Mouse (Mus musculus): ENCODE results near the gene Abcg1.

The Abcg1 gene

DNA sequence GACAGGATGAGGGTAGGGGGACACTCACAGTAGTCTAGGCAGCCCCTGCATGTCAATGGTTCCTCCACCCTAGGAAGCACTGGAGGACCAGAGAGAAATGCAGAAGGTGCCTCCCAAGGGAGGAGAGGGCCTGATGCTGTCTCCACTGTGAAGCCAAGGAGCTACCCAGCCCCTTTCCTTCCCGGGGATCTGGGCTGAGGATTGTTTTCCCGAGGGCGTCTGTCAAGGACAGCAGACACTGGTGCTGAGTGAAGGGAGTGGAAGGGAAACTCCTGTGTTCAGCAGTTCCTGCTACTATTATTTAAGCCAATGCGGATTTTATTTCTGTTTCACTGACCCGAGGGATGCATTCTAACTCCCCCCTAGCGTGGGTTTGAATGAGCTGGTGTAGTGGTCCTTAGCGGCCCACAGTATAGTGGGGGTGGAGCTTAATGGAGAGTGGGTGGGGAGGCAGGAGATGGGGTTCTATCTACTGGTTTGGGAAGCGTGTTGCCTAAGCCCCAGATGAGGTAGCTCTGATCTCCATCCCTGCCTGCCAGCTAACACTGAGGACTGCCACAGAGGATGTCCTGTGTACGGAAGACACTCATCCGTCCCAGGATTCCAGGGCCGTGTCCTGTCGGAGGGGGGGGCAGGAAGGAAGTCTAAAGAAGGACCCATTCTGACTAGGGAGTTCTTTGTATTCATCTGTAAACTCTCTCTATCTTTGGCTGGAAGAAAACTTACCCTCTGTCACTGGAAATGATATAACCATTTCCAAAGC lies 21.8 kb downstream of the Abcg1 start:
- no peak for DNase-seq

- no peak for DNase-seq
Observed at GRCm38 (mm10) chr17:31082296-31083078, 25.0 kb downstream of the Abcg1 start.

DNA sequence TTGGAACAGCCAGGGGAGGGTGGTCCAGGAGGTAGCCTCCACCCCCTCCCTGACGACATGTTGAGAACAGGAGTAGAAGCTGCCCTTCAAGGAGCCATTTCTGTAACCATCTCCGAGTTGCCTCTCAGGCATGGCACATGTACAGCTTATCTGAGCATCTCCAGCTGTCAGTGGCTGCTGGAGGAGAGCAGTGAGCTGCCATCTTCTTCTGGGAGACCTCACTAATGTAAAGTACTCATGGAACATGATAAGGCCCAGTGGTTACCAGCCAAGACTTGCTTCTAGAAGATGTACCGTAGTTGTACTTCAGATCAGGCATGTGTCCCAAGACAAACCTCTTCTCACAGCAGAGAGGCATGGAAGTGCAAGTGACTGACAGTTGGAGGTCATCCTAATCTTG lies 28.0 kb downstream of the Abcg1 start:
- no peak for DNase-seq

DNA sequence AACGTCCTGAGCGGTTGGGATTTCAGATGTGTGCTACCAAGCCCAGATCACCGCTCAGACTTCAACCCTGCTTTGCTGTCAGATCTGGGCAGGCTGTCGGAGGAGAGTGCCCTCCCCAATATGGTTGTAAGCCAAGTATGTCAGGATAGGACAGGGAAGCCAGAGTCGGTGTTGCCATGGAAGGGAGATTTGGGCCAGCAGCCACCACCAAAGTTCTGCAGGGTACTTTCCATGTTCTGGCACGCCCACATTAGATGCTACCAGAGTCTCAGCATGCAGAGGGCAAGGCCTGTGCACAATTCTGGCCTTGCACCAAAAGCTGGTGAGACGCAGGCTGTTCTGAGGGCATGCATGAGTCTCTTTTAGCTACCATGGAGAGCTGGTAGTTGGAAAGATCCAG lies 28.7 kb downstream of the Abcg1 start:
- peak; percentile 57 to 64 for DNase-seq

DNA sequence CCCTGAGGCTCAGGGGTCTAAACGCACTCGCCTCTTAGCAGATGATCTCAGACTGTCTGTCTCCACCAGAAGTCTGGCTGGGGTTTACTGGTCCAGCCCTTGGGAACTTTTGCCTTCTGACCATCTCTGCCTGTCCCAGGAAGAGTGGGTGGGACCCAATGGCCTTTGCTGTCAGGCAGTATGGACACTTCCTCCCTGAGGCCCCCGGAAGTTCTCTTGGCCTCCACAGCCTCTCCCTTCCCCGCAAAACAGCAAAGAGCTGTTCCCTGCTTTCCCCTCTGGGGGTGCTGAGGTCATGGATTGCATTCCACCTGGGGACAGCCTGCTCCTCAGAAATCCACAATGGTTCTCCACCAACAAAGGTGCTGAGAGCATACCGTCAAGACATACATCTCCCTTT lies 31.2 kb downstream of the Abcg1 start:
- no peak for DNase-seq

- DNase-seq = no peak
Observed at GRCm38 (mm10) chr17:31089848-31090247, 32.4 kb downstream of the Abcg1 start.

DNA sequence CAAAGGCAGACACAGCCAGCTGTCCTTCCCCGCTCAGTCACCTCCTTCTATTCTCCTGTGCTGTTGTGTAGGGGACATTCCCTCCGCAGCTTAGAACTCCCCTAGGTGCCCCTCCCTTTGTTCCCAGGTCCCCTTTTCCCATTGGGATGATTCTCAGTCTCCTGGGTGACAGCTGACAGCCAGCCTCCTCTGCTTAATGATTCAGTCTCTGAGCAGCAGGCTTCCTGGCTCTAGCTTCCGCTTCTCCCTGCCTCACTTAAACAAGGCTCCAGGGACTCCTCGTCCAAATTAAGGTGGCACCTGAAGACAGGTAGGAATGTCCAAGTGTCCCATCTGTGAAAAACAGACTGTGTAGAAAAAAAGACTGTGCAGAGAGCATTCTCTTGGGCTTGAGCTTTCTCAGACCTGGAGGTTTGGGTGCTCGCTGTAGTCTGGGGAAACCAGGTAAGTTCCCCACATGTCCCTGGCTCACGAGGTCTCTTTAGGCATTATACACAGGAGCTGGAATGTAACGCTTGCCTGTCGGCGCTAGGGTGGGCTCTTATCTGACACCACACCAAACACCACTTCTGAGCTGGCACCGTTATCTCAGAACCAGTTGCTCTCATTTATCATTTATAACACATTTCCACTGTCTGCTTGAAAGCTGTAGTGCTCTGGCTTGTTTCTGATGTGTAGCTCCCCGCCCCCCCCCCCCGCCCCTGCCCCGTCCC lies 33.7 kb downstream of the Abcg1 start:
- no peak for DNase-seq

GRCm38 (mm10) chr17:31094781-31095180 lies 37.3 kb downstream of the Abcg1 start:
- no peak for DNase-seq

DNA sequence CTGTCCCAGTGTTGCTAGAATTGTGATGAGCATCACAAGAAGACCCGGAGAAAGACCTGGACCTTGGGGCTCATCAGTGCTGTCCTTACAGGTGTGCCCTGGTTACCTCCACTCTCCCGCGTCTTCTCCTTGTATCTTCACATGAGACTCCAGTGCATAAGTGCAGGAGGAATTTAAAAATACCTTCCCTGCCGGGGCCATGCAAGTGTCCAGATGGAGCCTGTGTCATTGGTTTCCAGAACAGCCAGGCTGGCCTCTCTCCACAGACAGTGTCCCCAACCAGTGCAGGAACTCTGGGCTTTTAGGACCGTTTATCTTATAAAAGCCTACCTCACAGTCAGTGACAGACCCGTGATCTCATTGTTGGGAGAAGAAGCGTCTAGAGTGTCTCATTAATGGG lies 38.1 kb downstream of the Abcg1 start:
- peak; percentile 55 to 67 for DNase-seq

- DNase-seq = no peak
Observed at GRCm38 (mm10) chr17:31096893-31097292, 39.4 kb downstream of the Abcg1 start.

- no peak for DNase-seq
Observed at GRCm38 (mm10) chr17:31098788-31099187, 41.3 kb downstream of the Abcg1 start.

GRCm38 (mm10) chr17:31103007-31103570 lies 45.6 kb downstream of the Abcg1 start:
- DNase-seq = no peak

GRCm38 (mm10) chr17:31103823-31104222 lies 46.3 kb downstream of the Abcg1 start:
- no peak for DNase-seq

DNA sequence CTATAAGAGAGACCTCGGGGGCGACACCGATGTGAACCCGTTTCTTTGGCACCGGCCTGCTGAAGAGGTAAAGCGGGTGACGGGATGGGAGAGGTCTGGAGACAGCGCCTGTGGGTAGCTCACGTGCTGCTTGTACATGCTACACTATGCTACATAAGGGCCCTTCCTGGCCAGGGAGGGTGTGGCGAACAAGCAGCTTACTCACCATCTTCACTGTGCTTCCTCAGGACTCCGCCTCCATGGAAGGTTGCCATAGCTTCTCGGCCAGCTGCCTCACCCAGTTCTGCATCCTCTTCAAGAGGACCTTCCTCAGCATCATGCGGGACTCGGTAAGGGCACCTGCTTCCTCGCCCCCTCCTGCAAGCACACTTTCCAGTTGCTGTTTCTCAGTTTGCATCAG lies 50.9 kb downstream of the Abcg1 start:
- DNase-seq = no peak

- no peak for DNase-seq
Observed at GRCm38 (mm10) chr17:31113191-31113856, 55.8 kb downstream of the Abcg1 start.

- DNase-seq = no peak
Observed at GRCm38 (mm10) chr17:31116063-31116462, 58.6 kb downstream of the Abcg1 start.

GRCm38 (mm10) chr17:31117946-31118345 lies 60.5 kb downstream of the Abcg1 start:
- DNase-seq = no peak

GRCm38 (mm10) chr17:31119429-31119828 lies 62.0 kb downstream of the Abcg1 start:
- DNase-seq = peak; percentile 83 to 88

DNA sequence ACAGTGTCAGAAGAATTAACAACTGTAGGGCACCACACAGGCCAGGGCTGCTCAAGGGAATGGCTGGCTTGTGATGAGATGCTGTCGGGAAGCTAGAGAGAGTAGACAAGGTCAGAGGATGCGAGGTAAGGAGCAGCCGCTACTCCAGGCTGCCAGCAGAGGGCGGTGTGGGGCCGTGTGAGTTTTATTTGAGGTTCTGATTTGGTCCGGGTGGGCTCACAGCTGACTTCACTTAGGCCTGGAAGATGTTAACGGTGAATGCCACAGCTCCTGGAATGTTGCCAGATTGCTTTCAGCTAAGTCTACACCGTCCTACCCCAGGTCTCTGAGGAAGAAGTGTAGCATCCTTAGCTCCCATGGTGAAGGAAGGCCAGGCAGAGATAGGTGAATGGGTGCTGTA lies 64.5 kb downstream of the Abcg1 start:
- peak; percentile 67 to 83 for DNase-seq

DNA sequence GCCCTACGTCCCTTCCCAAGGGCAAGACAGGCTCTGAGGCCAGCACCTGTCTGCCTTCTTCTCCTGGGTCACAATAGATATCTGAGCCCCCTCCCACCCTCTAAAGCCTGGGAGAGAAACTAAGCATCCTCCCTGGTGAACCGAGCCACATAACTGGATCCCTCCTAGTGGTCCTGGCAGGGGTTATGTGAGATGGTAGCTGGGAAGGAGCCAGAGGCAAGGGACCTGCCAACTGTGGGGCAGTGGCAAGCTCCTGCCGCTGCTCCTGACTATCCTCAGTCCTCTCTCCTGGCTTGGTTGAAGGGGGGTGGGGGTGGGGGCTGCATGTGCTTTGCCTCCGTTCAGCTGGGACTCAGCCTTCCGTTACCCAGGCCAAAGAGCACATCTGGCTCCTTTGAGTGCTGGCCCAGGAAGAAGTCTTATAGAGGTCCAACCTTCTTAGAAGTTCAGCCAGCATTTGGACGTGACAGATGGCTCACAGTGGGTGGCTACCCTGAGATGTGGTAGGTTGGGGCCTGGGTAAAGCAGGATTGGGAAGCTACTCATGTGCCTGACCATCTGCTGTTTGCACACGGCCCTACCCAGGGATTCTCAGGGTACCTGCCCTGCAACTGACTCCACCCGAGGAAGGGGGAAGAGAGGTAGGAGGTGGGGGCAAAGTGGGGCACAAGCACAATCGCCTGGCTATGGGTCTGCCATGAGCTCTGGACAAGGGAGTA lies 68.2 kb downstream of the Abcg1 start:
- peak; percentile 97 to 98 for DNase-seq

DNA sequence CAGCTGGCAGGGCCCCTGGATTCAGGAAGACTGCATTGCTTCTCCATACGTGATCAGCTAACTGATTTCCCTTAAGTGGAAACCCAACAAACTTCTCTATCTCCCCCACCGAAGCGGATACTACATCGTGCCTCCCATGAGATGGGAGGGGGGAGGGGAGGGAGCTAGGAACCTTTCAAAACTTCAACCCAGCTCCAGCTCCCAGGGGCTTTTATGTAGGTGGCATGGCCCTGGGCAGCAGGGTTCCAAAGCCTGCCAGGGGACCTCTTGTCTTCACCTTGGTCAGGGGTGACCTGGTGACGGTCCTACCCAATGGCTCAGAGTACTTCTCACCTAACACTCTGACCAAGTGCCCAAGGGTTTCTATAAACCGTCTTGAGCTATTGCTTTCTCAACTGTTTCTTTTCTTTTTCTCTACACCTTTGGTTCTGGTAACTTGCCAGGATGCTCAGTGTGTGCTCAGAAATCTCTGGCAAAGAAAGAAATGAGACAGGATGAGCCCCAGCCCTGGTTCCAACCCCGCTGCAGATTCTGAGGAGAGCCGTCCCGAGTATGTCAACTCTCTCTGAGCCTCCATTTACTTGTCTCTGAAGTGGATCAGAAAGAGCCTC lies 71.3 kb downstream of the Abcg1 start:
- peak; percentile 40 to 53 for DNase-seq

GRCm38 (mm10) chr17:31129452-31129851 lies 72.0 kb downstream of the Abcg1 start, which contains the start of gene Tff3:
Gene Tff3 (minus strand): TSS chr17:31129646.
- DNase-seq = peak in 1 of 2 experiments; percentile 9
